Mouse (Mus musculus): ENCODE results near the gene Pnpla7. TPM values are rescaled to one million over a fixed set of nuclear protein-coding genes. Genes with fewer than 3 reads are reported as not detected.
A peak's percentile ranks its signal among the peaks of the same experiment; 100 is the strongest.
"Not testable (repeated sequence)": the region's sequence is repeated elsewhere in the genome, so short reads cannot be mapped to it uniquely, and the experiment has no call there.

The Pnpla7 gene
- polyA plus RNA-seq, 1 experiment from 2014 or later = 2.2 TPM

DNA sequence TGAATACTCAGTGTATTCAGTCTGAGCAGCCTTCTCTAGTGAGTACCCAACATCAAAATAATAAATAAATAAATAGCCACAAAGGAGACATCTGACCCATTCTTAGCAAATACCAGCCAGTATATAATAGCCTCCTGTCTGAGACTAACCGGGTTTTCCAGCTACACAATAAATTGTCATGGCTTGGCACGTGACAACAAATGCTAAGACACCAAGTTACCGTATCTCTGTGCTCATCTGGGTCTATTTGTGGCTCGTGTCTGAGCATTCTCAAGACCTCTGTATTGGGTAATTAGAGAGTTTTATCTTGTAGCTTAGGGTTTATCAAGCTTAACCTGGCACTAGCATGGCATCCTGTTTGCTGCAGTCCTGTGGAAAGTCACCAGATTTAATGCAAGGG, 33.7 kb upstream of the Pnpla7 start:
- Histone ChIP-seq H3K27ac (ENCODE audit: low read depth, low read length) (no peak overlapping the region), H3K36me3 (ENCODE audit: control insufficient read depth, insufficient read depth, low read length) (no peaks in the 10 kb centered on the region), H3K4me2 (ENCODE audit: low read length) (no peak overlapping the region), H3K9ac (ENCODE audit: low read depth, low read length) (no peak overlapping the region), H3K4me1 (ENCODE audit: control insufficient read depth, insufficient read depth, low read depth, low read length) (no peaks in the 10 kb centered on the region), H3K4me3 (ENCODE audit: low read length) (no peak overlapping the region), H3K27me3 (replicated peaks; ENCODE audit: control insufficient read depth, insufficient read depth, low read length) (no peaks in the 10 kb centered on the region), H3K9me3 (ENCODE audit: control insufficient read depth, low read length) (no peaks in the 10 kb centered on the region)
- 78% methylated on average over 4 of the region's 4 CpGs for WGBS
- ATAC-seq = no peak

- H3K4me2 ChIP-seq (ENCODE audit: low read length); H3K4me3 ChIP-seq (ENCODE audit: low read length); ATAC-seq; H3K4me1 ChIP-seq (ENCODE audit: control insufficient read depth, insufficient read depth, low read depth, low read length); H3K27ac ChIP-seq (ENCODE audit: low read depth, low read length); H3K36me3 ChIP-seq (ENCODE audit: control insufficient read depth, insufficient read depth, low read length); H3K27me3 ChIP-seq (replicated peaks; ENCODE audit: control insufficient read depth, insufficient read depth, low read length); H3K9ac ChIP-seq (ENCODE audit: low read depth, low read length); H3K9me3 ChIP-seq (ENCODE audit: control insufficient read depth, low read length): not testable (repeated sequence)
- 44% methylated on average over 2 of the region's 2 CpGs for WGBS
Observed at GRCm38 (mm10) chr2:24944304-24944703, 31.5 kb upstream of the Pnpla7 start.

DNA sequence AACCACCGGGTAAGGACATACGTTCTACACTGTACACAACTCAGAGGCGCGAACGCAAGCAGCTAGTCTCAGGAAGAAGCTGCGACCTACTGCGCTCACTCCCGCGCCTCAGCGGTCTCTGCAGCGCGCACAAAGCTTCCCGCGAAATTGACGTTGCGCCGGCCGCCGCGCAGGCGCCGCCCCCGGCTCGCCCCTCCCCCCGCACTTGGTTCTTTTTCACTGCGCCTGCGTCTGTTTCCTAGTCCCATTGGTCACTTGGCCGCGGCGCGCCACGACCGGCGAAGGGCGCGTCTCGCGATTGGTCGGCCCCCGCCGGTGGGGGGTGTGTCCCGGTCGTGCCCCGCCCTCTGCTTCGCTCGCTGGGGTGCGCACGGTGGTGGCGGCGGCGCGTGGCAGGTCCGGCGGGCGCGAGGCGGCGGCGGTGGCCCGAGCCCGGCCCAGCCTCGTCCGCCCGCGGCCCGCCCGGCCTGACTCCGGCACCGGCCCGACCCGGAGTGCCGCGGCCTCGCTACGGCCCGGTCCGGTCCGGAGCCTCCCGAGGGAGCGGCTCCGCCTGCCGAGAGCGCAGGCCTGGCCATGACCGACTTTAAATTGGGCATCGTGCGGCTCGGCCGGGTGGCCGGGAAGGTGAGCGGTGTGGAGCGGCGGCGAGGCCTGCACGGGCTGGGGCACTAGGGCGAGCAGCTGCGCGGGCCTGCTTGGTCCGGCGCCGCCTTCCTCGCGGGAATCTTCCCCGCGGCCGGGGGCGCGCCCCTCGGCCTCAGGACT, 26.2 kb upstream of the Pnpla7 start, which contains the start of gene Zmynd19:
Zmynd19 (plus strand) TSS at position 372 of the 768 bp plus-strand sequence.
- peak within 1 kb of the TSS; percentile 93 for H3K4me2 ChIP-seq (ENCODE audit: low read length)
- H3K9ac ChIP-seq (ENCODE audit: low read depth, low read length) = peak within 1 kb of the TSS; percentile 84
- no peaks in the 10 kb centered on the region for H3K27me3 ChIP-seq (replicated peaks; ENCODE audit: control insufficient read depth, insufficient read depth, low read length)
- peaks cover 13% of the 10 kb centered on the region for H3K36me3 ChIP-seq (ENCODE audit: control insufficient read depth, insufficient read depth, low read length)
- H3K27ac ChIP-seq (ENCODE audit: low read depth, low read length) = peak within 1 kb of the TSS; percentile 72
- no peaks in the 10 kb centered on the region for H3K9me3 ChIP-seq (ENCODE audit: control insufficient read depth, low read length)
- H3K4me3 ChIP-seq (ENCODE audit: low read length) = peak within 1 kb of the TSS; percentile 74
- under 1% methylated on average over 99 of the region's 108 CpGs for whole genome bisulfite sequencing
- ATAC-seq = peak; percentile 98
- peaks cover 11% of the 10 kb centered on the region for H3K4me1 ChIP-seq (ENCODE audit: control insufficient read depth, insufficient read depth, low read depth, low read length)

DNA sequence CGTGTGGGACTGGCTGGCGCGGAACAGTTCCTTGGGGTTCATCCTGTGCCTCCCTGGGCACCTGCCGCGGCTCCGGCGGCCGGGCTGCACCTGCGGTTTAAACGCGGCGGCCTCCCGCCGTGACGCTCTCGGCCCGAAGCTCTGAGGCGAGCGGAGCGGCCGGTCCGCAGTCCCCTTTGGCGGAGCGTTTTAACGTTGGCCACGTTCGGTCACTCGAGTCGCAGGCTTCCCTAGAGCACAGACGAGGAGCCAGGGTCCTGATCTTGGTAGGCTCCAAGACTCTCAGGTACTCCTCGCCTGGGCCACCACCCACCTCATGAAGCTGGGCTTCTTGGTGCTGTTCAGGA, 25.7 kb upstream of the Pnpla7 start:
- Histone ChIP-seq H3K9me3 (ENCODE audit: control insufficient read depth, low read length) (no peaks in the 10 kb centered on the region), H3K36me3 (ENCODE audit: control insufficient read depth, insufficient read depth, low read length) (peaks cover 18% of the 10 kb centered on the region), H3K27me3 (replicated peaks; ENCODE audit: control insufficient read depth, insufficient read depth, low read length) (no peaks in the 10 kb centered on the region), H3K4me3 (ENCODE audit: low read length) (peak overlapping the region; percentile 74), H3K9ac (ENCODE audit: low read depth, low read length) (peak overlapping the region; percentile 84), H3K27ac (ENCODE audit: low read depth, low read length) (peak overlapping the region; percentile 72), H3K4me1 (ENCODE audit: control insufficient read depth, insufficient read depth, low read depth, low read length) (peaks cover 11% of the 10 kb centered on the region), H3K4me2 (ENCODE audit: low read length) (peak overlapping the region; percentile 93)
- WGBS = 0% methylated on average over 28 of the region's 31 CpGs
- 0 out of 2 replicates have a peak, but pooled peaks have one; percentile 3 for ATAC-seq

GRCm38 (mm10) chr2:24952537-24953055, 23.2 kb upstream of the Pnpla7 start:
- WGBS = 90% methylated on average over 4 of the region's 4 CpGs
- Histone ChIP-seq H3K36me3 (ENCODE audit: control insufficient read depth, insufficient read depth, low read length) (peaks cover 25% of the 10 kb centered on the region), H3K9ac (ENCODE audit: low read depth, low read length) (no peak overlapping the region), H3K4me2 (ENCODE audit: low read length) (no peak overlapping the region), H3K27ac (ENCODE audit: low read depth, low read length) (no peak overlapping the region), H3K4me1 (ENCODE audit: control insufficient read depth, insufficient read depth, low read depth, low read length) (peaks cover 11% of the 10 kb centered on the region), H3K4me3 (ENCODE audit: low read length) (no peak overlapping the region), H3K9me3 (ENCODE audit: control insufficient read depth, low read length) (no peaks in the 10 kb centered on the region), H3K27me3 (replicated peaks; ENCODE audit: control insufficient read depth, insufficient read depth, low read length) (no peaks in the 10 kb centered on the region)
- ATAC-seq = no peak

GRCm38 (mm10) chr2:24960910-24961309, 14.9 kb upstream of the Pnpla7 start:
- ATAC-seq = no peak
- Histone ChIP-seq H3K9ac (ENCODE audit: low read depth, low read length) (no peak overlapping the region), H3K36me3 (ENCODE audit: control insufficient read depth, insufficient read depth, low read length) (peaks cover 30% of the 10 kb centered on the region), H3K9me3 (ENCODE audit: control insufficient read depth, low read length) (no peaks in the 10 kb centered on the region), H3K27ac (ENCODE audit: low read depth, low read length) (no peak overlapping the region), H3K4me1 (ENCODE audit: control insufficient read depth, insufficient read depth, low read depth, low read length) (peaks cover 10% of the 10 kb centered on the region), H3K27me3 (replicated peaks; ENCODE audit: control insufficient read depth, insufficient read depth, low read length) (no peaks in the 10 kb centered on the region), H3K4me3 (ENCODE audit: low read length) (no peak overlapping the region), H3K4me2 (ENCODE audit: low read length) (no peak overlapping the region)
- 31% methylated on average over 3 of the region's 3 CpGs for WGBS

DNA sequence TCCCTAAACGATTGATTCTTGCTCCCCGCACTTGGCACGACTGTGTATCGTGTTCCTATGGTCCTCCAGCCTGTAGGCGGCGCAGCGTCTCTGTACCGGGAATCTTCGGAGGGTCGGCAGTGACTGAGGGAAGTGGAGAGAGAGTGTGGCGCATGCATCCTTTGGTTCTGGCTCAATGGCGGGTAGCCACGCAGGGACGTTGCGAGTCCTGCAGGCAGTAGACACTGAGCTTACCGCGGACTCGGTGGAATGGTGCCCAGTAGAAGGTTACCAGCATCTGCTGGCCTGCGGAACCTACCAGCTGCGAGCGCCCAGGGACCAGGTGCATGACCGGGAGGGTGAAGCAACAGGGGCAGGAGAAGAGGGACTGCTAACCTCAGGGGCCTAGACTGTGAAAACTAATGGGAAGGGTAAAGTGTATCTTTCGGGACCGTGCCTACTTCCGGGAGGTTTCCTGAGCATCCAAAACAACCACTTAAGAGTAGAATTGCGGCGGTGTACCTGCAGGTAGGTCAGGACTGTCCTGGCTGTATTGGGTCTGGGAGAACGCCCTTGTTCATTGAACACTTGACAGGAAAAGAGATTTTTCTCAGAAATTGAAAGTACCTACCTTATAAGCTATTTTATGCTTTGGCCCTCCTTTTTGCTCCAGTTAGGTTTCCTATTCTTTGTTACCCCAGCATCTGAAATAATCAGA, 13.4 kb upstream of the Pnpla7 start, which contains the start of gene Dph7:
Dph7 (plus strand) TSS at position 97 of the 697 bp plus-strand sequence.
- Histone ChIP-seq H3K36me3 (ENCODE audit: control insufficient read depth, insufficient read depth, low read length) (peaks cover 37% of the 10 kb centered on the region), H3K9ac (ENCODE audit: low read depth, low read length) (peak within 1 kb of the TSS; percentile 87), H3K4me3 (ENCODE audit: low read length) (peak within 1 kb of the TSS; percentile 78), H3K4me1 (ENCODE audit: control insufficient read depth, insufficient read depth, low read depth, low read length) (peaks cover 10% of the 10 kb centered on the region), H3K4me2 (ENCODE audit: low read length) (peak within 1 kb of the TSS; percentile 88), H3K27me3 (replicated peaks; ENCODE audit: control insufficient read depth, insufficient read depth, low read length) (no peaks in the 10 kb centered on the region), H3K27ac (ENCODE audit: low read depth, low read length) (peak within 1 kb of the TSS; percentile 55), H3K9me3 (ENCODE audit: control insufficient read depth, low read length) (no peaks in the 10 kb centered on the region)
- peak; percentile 96 for ATAC-seq
- 1% methylated on average over 28 of the region's 28 CpGs for WGBS

- H3K4me2 ChIP-seq (ENCODE audit: low read length) = no peak overlapping the region
- no peaks in the 10 kb centered on the region for H3K9me3 ChIP-seq (ENCODE audit: control insufficient read depth, low read length)
- peaks cover 12% of the 10 kb centered on the region for H3K4me1 ChIP-seq (ENCODE audit: control insufficient read depth, insufficient read depth, low read depth, low read length)
- no peak for ATAC-seq
- H3K36me3 ChIP-seq (ENCODE audit: control insufficient read depth, insufficient read depth, low read length) = peaks cover 51% of the 10 kb centered on the region
- no peaks in the 10 kb centered on the region for H3K27me3 ChIP-seq (replicated peaks; ENCODE audit: control insufficient read depth, insufficient read depth, low read length)
- no peak overlapping the region for H3K9ac ChIP-seq (ENCODE audit: low read depth, low read length)
- 81% methylated on average over 4 of the region's 4 CpGs for whole genome bisulfite sequencing
- H3K4me3 ChIP-seq (ENCODE audit: low read length) = no peak overlapping the region
- H3K27ac ChIP-seq (ENCODE audit: low read depth, low read length) = no peak overlapping the region
Observed at GRCm38 (mm10) chr2:24970386-24970785, 5.4 kb upstream of the Pnpla7 start.

DNA sequence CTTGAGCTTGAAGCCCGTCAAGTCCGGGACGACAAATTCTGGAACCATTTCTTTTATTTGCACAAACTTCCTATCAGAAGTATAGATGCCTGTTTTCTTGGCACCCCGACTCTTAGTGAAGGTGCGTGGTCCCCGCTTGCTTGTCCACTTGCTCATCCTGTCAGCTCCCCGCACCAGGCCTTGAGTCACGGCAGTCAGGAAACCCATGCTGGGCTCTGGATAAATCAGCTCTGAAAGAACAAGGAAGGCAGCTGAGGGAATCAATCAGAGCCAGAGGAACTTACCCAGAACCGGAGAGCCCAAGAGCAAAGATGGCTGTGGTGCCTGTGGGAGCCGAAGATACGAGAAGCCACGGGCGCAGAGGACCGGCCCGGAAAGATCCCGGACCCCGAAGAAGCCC, 1.4 kb upstream of the Pnpla7 start:
- H3K36me3 ChIP-seq (ENCODE audit: control insufficient read depth, insufficient read depth, low read length) = peaks cover 25% of the 10 kb centered on the region
- H3K27ac ChIP-seq (ENCODE audit: low read depth, low read length) = peak overlapping the region; percentile 83
- H3K4me3 ChIP-seq (ENCODE audit: low read length) = peak overlapping the region; percentile 79
- H3K4me2 ChIP-seq (ENCODE audit: low read length) = peak overlapping the region; percentile 70
- H3K27me3 ChIP-seq (replicated peaks; ENCODE audit: control insufficient read depth, insufficient read depth, low read length); ATAC-seq; H3K9me3 ChIP-seq (ENCODE audit: control insufficient read depth, low read length): not testable (repeated sequence)
- WGBS = 1% methylated on average over 17 of the region's 17 CpGs
- H3K9ac ChIP-seq (ENCODE audit: low read depth, low read length) = peak overlapping the region; percentile 85
- peaks cover 20% of the 10 kb centered on the region for H3K4me1 ChIP-seq (ENCODE audit: control insufficient read depth, insufficient read depth, low read depth, low read length)
